Comparison of ENCODE assay signal across 8 mouse cellular contexts in genomic region chr13:107831221-107831681, GRCm38 (mm10).
DNase-seq lines count a peak whose midpoint lies in the region; ATAC-seq lines count a peak whose summit lies in the region.

No protein-coding gene starts in this region.

- WGBS in hindbrain, embryonic 13.5 days: 2% methylated on average over 17 of the region's 17 CpGs

- H3K27me3 ChIP-seq in hindbrain, embryonic 13.5 days: no peaks in the 10 kb centered on the region

- H3K4me3 ChIP-seq in hindbrain, embryonic 13.5 days: peak overlapping the region; percentile 21

- no peak overlapping the region for H3K27ac ChIP-seq in hindbrain, embryonic 13.5 days

- peaks cover 67% of the 10 kb centered on the region for H3K4me1 ChIP-seq in hindbrain, embryonic 13.5 days (replicated peaks)

- peak overlapping the region; percentile 50 for H3K4me2 ChIP-seq in hindbrain, embryonic 13.5 days

- DNase-seq in NIH3T3 (ENCODE audit: low read depth): peak; percentile 99
- peak; percentile 75 to 85 for DNase-seq in cerebellum, postnatal 25 days
- peak; percentile 79 to 82 for DNase-seq in frontal cortex, postnatal 25 days (ENCODE audit: low spot score in 2 of 2)
- DNase-seq in layer of hippocampus, postnatal 14 days (ENCODE audit: low spot score in 2 of 2): peak; percentile 79 to 94
- DNase-seq in lung, postnatal 10 days: peak; percentile 98
- DNase-seq in ovary, postnatal 14 days (ENCODE audit: low spot score): peak; percentile 83
- DNase-seq in thymus, postnatal 10 days (ENCODE audit: low spot score in 2 of 2): peak; percentile 68

- H3K9ac ChIP-seq in hindbrain, embryonic 13.5 days: no peak overlapping the region

- no peaks in the 10 kb centered on the region for H3K36me3 ChIP-seq in hindbrain, embryonic 13.5 days

- ATAC-seq in hindbrain, embryonic 13.5 days (ENCODE audit: low FRiP score): peak; percentile 97

- H3K9me3 ChIP-seq in hindbrain, embryonic 13.5 days: no peaks in the 10 kb centered on the region
